Mouse (Mus musculus) embryonic fibroblast, embryonic 13.5 days (primary cell): ENCODE results near the gene Ubac2.

ENCODE experiments used
- CTCF ChIP-seq: IDR thresholded peaks from 2 replicates; pipeline ENCODE4 v1.5.1; 2011; ENCODE audit warnings: mild to moderate bottlenecking, control low read depth, low read length, moderate library complexity, borderline replicate concordance; ENCODE audit not compliant: insufficient read depth
- POLR2A ChIP-seq: IDR thresholded peaks from 2 replicates; pipeline ENCODE4 v1.6.1; 2011; ENCODE audit warnings: low read depth, mild to moderate bottlenecking, control low read depth, low read length, moderate library complexity

DNA sequence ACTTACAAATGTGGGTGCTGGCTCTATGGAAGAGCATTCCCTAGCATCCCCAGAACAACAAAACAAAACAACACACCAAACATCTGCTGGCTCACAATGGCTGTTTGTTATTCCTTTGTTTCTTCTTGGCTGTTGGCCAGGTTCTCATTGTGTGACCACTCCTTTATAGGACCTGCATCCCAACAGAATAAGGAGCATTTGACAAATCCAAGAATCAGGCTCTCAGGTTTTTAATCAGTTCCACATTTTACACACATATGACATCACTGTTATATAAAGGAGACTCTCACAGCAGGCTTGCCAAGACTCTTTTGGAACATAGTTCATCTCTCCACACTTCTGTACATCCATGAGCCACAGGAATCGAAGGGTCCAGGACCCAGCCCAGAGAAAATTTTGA lies 9.3 kb upstream of the Ubac2 start:
- no peak for TF ChIP-seq CTCF
- no peak for TF ChIP-seq POLR2A
